Mouse (Mus musculus) kidney, postnatal 0 days (tissue): Measurements from ENCODE around the gene Plin4. TPM values are rescaled to one million over a fixed set of nuclear protein-coding genes. Genes with fewer than 3 reads are reported as not detected.

Source experiments
- ATAC-seq: fragments of 200-750 bp; cut with Nextera tagmentation; replicated peaks from 2 replicates; pipeline ENCODE4 v1.8.0; 2017; ENCODE audit warnings: low read depth, moderate number of reproducible peaks, moderate TSS enrichment, moderate library complexity; ENCODE audit not compliant: low FRiP score
- DNase-seq: peaks from one replicate; pipeline ENCODE4 v3.0.0-alpha.2; 2016; ENCODE audit warnings: low spot score
- H3K27ac ChIP-seq: fragments of 300-500 bp; sonication (generic); 2 replicates; pipeline ENCODE4 v1.5.1; 2014; ENCODE audit warnings: mild to moderate bottlenecking
- H3K27me3 ChIP-seq: fragments of 300-500 bp; sonication (generic); 2 replicates; pipeline ENCODE4 v1.6.1; 2014; ENCODE audit warnings: low read length, mixed read lengths; ENCODE audit not compliant: insufficient read depth
- H3K36me3 ChIP-seq: fragments of 300-500 bp; sonication (generic); 2 replicates; pipeline ENCODE4 v1.6.1; 2014; ENCODE audit warnings: low read length, mixed read lengths; ENCODE audit not compliant: insufficient read depth
- H3K4me1 ChIP-seq: fragments of 300-500 bp; sonication (generic); replicated peaks from 2 replicates; pipeline ENCODE4 v1.6.1; 2014; ENCODE audit warnings: antibody characterized with exemption, low read length, mixed read lengths; ENCODE audit not compliant: insufficient read depth
- H3K4me2 ChIP-seq: fragments of 300-500 bp; sonication (generic); 2 replicates; pipeline ENCODE4 v1.6.1; 2014; ENCODE audit warnings: mild to moderate bottlenecking, low read length, moderate library complexity, mixed read lengths
- H3K4me3 ChIP-seq: fragments of 300-500 bp; sonication (generic); replicated peaks from 2 replicates; pipeline ENCODE4 v1.5.1; 2014; ENCODE audit warnings: low read depth, low read length
- H3K9ac ChIP-seq: fragments of 300-500 bp; sonication (generic); 2 replicates; pipeline ENCODE4 v1.6.1; 2014; ENCODE audit warnings: low read depth, low read length
- H3K9me3 ChIP-seq: fragments of 300-500 bp; sonication (generic); replicated peaks from 2 replicates; pipeline ENCODE4 v1.6.1; 2016; ENCODE audit warnings: low read length, inconsistent platforms, mixed read lengths
- CTCF ChIP-seq: IDR thresholded peaks from 2 replicates; pipeline ENCODE4 v1.5.1; 2016; ENCODE audit warnings: antibody characterized with exemption, low read depth, mild to moderate bottlenecking, moderate library complexity
- WGBS: fragments of 180-500 bp; shearing (Covaris S2); extraction: QIAGEN DNeasy Blood & Tissue Kit; methylation state at CpG from one replicate; pipeline ENCODE4 v1.1.7; 2014; 5-methylcytosine and 5-hydroxymethylcytosine counted together
- polyA plus RNA-seq: library from polyadenylated mRNA; unstranded; fragments of >200 nt; fragmentation: Nextera tagmentation; extraction: Ambion mirVana; gene quantifications from 2 replicates; pipeline ENCODE4 v1.2.1, GENCODE M21; 2015

The Plin4 gene
- polyA plus RNA-seq, 1 experiment from 2014 or later = 0.08 TPM

GRCm38 (mm10) chr17:56136558-56136957, 27.0 kb upstream of the Plin4 start:
- H3K36me3 ChIP-seq = no peaks in the 10 kb centered on the region
- DNase-seq (no peak), ATAC-seq (no peak)
- H3K4me2 ChIP-seq = no peak overlapping the region
- no peak overlapping the region for H3K4me3 ChIP-seq
- peaks cover 15% of the 10 kb centered on the region for H3K27me3 ChIP-seq
- H3K9me3 ChIP-seq = no peaks in the 10 kb centered on the region
- WGBS = 75% methylated on average over 7 of the region's 7 CpGs
- peaks cover 25% of the 10 kb centered on the region for H3K4me1 ChIP-seq
- H3K9ac ChIP-seq = no peak overlapping the region
- no peak overlapping the region for H3K27ac ChIP-seq
- no peak for TF ChIP-seq CTCF

- peak; percentile 9; the same call in 1 of the 2 replicates for ATAC-seq
- DNase-seq = peak; percentile 51
- Histone ChIP-seq H3K27me3 (0 out of 2 replicates have a peak, but pooled peaks cover 4% of the 10 kb centered on the region), H3K4me3 (peak overlapping the region; percentile 28; the same call in 1 of the 2 replicates), H3K9ac (peak overlapping the region; percentile 47), H3K36me3 (no peaks in the 10 kb centered on the region), H3K9me3 (no peaks in the 10 kb centered on the region), H3K27ac (peak overlapping the region; percentile 78; the same call in 1 of the 2 replicates), H3K4me1 (peaks cover 18% of the 10 kb centered on the region), H3K4me2 (peak overlapping the region; percentile 72)
- 3% methylated on average over 27 of the region's 27 CpGs for WGBS
- peak; percentile 80 for TF ChIP-seq CTCF
These were observed 24.9 kb upstream of the Plin4 start for GRCm38 (mm10) chr17:56134463-56134971.

GRCm38 (mm10) chr17:56133457-56134363, 24.1 kb upstream of the Plin4 start:
- Histone ChIP-seq H3K27ac (peak overlapping the region; percentile 78), H3K4me1 (peaks cover 17% of the 10 kb centered on the region), H3K9ac (peak overlapping the region; percentile 47), H3K9me3 (no peaks in the 10 kb centered on the region), H3K27me3 (no peaks in the 10 kb centered on the region), H3K4me3 (peak overlapping the region; percentile 28; the same call in 1 of the 2 replicates), H3K4me2 (peak overlapping the region; percentile 72), H3K36me3 (no peaks in the 10 kb centered on the region)
- no peak for TF ChIP-seq CTCF
- 17% methylated on average over 18 of the region's 21 CpGs for WGBS
- ATAC-seq (peak; percentile 78), DNase-seq (peak; percentile 80)

GRCm38 (mm10) chr17:56132661-56133060, 23.1 kb upstream of the Plin4 start:
- peak; percentile 86 for TF ChIP-seq CTCF
- peak; percentile 81 for DNase-seq
- 4% methylated on average over 14 of the region's 14 CpGs for WGBS
- peaks cover 9% of the 10 kb centered on the region; the same call in 1 of the 2 replicates for H3K4me1 ChIP-seq
- no peak overlapping the region for H3K4me3 ChIP-seq
- no peak for ATAC-seq
- H3K9me3 ChIP-seq = no peaks in the 10 kb centered on the region
- no peak overlapping the region for H3K9ac ChIP-seq
- H3K27ac ChIP-seq = no peak overlapping the region
- no peaks in the 10 kb centered on the region for H3K27me3 ChIP-seq
- H3K36me3 ChIP-seq = no peaks in the 10 kb centered on the region
- H3K4me2 ChIP-seq = peak overlapping the region; percentile 30; the same call in 1 of the 2 replicates

GRCm38 (mm10) chr17:56131814-56132213, 22.2 kb upstream of the Plin4 start:
- H3K36me3 ChIP-seq = no peaks in the 10 kb centered on the region
- 43% methylated on average over 7 of the region's 7 CpGs for WGBS
- no peaks in the 10 kb centered on the region for H3K9me3 ChIP-seq
- no peak overlapping the region for H3K4me3 ChIP-seq
- H3K4me2 ChIP-seq = no peak overlapping the region
- DNase-seq (peak; percentile 50), ATAC-seq (no peak; the same call in 1 of the 2 replicates)
- H3K4me1 ChIP-seq = peaks cover 9% of the 10 kb centered on the region; the same call in 1 of the 2 replicates
- H3K27ac ChIP-seq = no peak overlapping the region
- peak; percentile 77 for TF ChIP-seq CTCF
- no peak overlapping the region for H3K9ac ChIP-seq
- H3K27me3 ChIP-seq = no peaks in the 10 kb centered on the region

- peaks cover 9% of the 10 kb centered on the region; the same call in 1 of the 2 replicates for H3K4me1 ChIP-seq
- TF ChIP-seq CTCF = no peak
- no peak overlapping the region for H3K27ac ChIP-seq
- no peaks in the 10 kb centered on the region for H3K9me3 ChIP-seq
- no peak overlapping the region for H3K9ac ChIP-seq
- no peak overlapping the region for H3K4me2 ChIP-seq
- 90% methylated on average over 10 of the region's 10 CpGs for WGBS
- H3K27me3 ChIP-seq = no peaks in the 10 kb centered on the region
- DNase-seq (no peak), ATAC-seq (no peak)
- H3K4me3 ChIP-seq = no peak overlapping the region
- no peaks in the 10 kb centered on the region for H3K36me3 ChIP-seq
These were observed 21.5 kb upstream of the Plin4 start for GRCm38 (mm10) chr17:56131136-56131535.
